Mouse (Mus musculus): Measurements from ENCODE around the gene Dnajc15.

Dnajc15 gene

GRCm38 (mm10) chr14:77860841-77861560 lies 13.9 kb downstream of the Dnajc15 start:
- no peak for DNase-seq (ENCODE audit: low read depth, low spot score)

GRCm38 (mm10) chr14:77859894-77860293 lies 15.0 kb downstream of the Dnajc15 start:
- DNase-seq (ENCODE audit: low read depth, low spot score): no peak

- DNase-seq (ENCODE audit: low read depth, low spot score): no peak
Observed at GRCm38 (mm10) chr14:77853951-77854350, 21.0 kb downstream of the Dnajc15 start.

GRCm38 (mm10) chr14:77849852-77850251 lies 25.1 kb downstream of the Dnajc15 start:
- DNase-seq (ENCODE audit: low read depth, low spot score): no peak

- peak; percentile 87 for DNase-seq (ENCODE audit: low read depth, low spot score)
Observed at GRCm38 (mm10) chr14:77848349-77848748, 26.6 kb downstream of the Dnajc15 start.

- DNase-seq (ENCODE audit: low read depth, low spot score): peak; percentile 62
Observed at GRCm38 (mm10) chr14:77846206-77846605, 28.7 kb downstream of the Dnajc15 start.

GRCm38 (mm10) chr14:77845479-77845878 lies 29.4 kb downstream of the Dnajc15 start:
- no peak for DNase-seq (ENCODE audit: low read depth, low spot score)

GRCm38 (mm10) chr14:77840574-77840973 lies 34.4 kb downstream of the Dnajc15 start:
- no peak for DNase-seq (ENCODE audit: low read depth, low spot score)

GRCm38 (mm10) chr14:77840078-77840477 lies 34.8 kb downstream of the Dnajc15 start:
- DNase-seq (ENCODE audit: low read depth, low spot score): no peak

GRCm38 (mm10) chr14:77836794-77837193 lies 38.1 kb downstream of the Dnajc15 start:
- no peak for DNase-seq (ENCODE audit: low read depth, low spot score)

- DNase-seq (ENCODE audit: low read depth, low spot score): no peak
Observed at GRCm38 (mm10) chr14:77832359-77832758, 42.6 kb downstream of the Dnajc15 start.

GRCm38 (mm10) chr14:77831936-77832335 lies 43.0 kb downstream of the Dnajc15 start:
- no peak for DNase-seq (ENCODE audit: low read depth, low spot score)

- DNase-seq (ENCODE audit: low read depth, low spot score): peak; percentile 27
Observed at GRCm38 (mm10) chr14:77829673-77830072, 45.3 kb downstream of the Dnajc15 start.

GRCm38 (mm10) chr14:77825891-77826290 lies 49.0 kb downstream of the Dnajc15 start:
- DNase-seq (ENCODE audit: low read depth, low spot score): no peak

GRCm38 (mm10) chr14:77825121-77825520 lies 49.8 kb downstream of the Dnajc15 start:
- no peak for DNase-seq (ENCODE audit: low read depth, low spot score)

GRCm38 (mm10) chr14:77819841-77820240 lies 55.1 kb downstream of the Dnajc15 start:
- DNase-seq (ENCODE audit: low read depth, low spot score): no peak

GRCm38 (mm10) chr14:77817561-77817960 lies 57.4 kb downstream of the Dnajc15 start:
- peak; percentile 79 for DNase-seq (ENCODE audit: low read depth, low spot score)

GRCm38 (mm10) chr14:77814935-77815334 lies 60.0 kb downstream of the Dnajc15 start:
- no peak for DNase-seq (ENCODE audit: low read depth, low spot score)

GRCm38 (mm10) chr14:77812890-77813289 lies 62.0 kb downstream of the Dnajc15 start:
- DNase-seq (ENCODE audit: low read depth, low spot score): no peak

GRCm38 (mm10) chr14:77811466-77811865 lies 63.5 kb downstream of the Dnajc15 start:
- no peak for DNase-seq (ENCODE audit: low read depth, low spot score)

- DNase-seq (ENCODE audit: low read depth, low spot score): no peak
Observed at GRCm38 (mm10) chr14:77807836-77808235, 67.1 kb downstream of the Dnajc15 start.

- DNase-seq (ENCODE audit: low read depth, low spot score): no peak
Observed at GRCm38 (mm10) chr14:77806345-77806744, 68.6 kb downstream of the Dnajc15 start.

GRCm38 (mm10) chr14:77802268-77802630 lies 72.7 kb downstream of the Dnajc15 start:
- DNase-seq (ENCODE audit: low read depth, low spot score): peak; percentile 43
